Mouse (Mus musculus): Measurements from ENCODE around the gene Jagn1. TPM values are rescaled to one million over a fixed set of nuclear protein-coding genes. Genes with fewer than 3 reads are reported as not detected.

The Jagn1 gene
- polyA plus RNA-seq, 1 experiment from 2014 or later: 76.4 TPM

- TF ChIP-seq CTCF (IDR thresholded peaks at IDR 0.05; ENCODE audit: low read depth): peak; percentile 49; the same call in 1 of the 2 replicates
- Histone ChIP-seq H3K36me3 (ENCODE audit: insufficient read depth) (peaks cover 21% of the 10 kb centered on the region), H3K4me2 (peak overlapping the region; percentile 83), H3K4me1 (ENCODE audit: insufficient read depth) (peaks cover 8% of the 10 kb centered on the region), H3K27me3 (ENCODE audit: insufficient read depth, low read length) (no peaks in the 10 kb centered on the region), H3K9ac (peak overlapping the region; percentile 90), H3K9me3 (ENCODE audit: low read depth, low read length) (no peaks in the 10 kb centered on the region), H3K27ac (ENCODE audit: low read depth) (peak overlapping the region; percentile 43; the same call in 1 of the 2 replicates), H3K4me3 (ENCODE audit: low read depth, low read length) (peak overlapping the region; percentile 99)
- peak; percentile 32 for DNase-seq
- ATAC-seq (ENCODE audit: insufficient read depth): no peak
- 43% methylated on average over 12 of the region's 12 CpGs for WGBS
Measured at GRCm38 (mm10) chr6:113443091-113443490, 722 bp downstream of the Jagn1 start.

GRCm38 (mm10) chr6:113444207-113444965 is 2.0 kb downstream of the Jagn1 start:
- ATAC-seq (ENCODE audit: insufficient read depth) (no peak), DNase-seq (no peak)
- no peaks in the 10 kb centered on the region for H3K9me3 ChIP-seq (ENCODE audit: low read depth, low read length)
- H3K4me1 ChIP-seq (ENCODE audit: insufficient read depth): peaks cover 8% of the 10 kb centered on the region
- no peak for TF ChIP-seq CTCF (IDR thresholded peaks at IDR 0.05; ENCODE audit: low read depth)
- 83% methylated on average over 6 of the region's 8 CpGs for WGBS
- no peak overlapping the region for H3K4me3 ChIP-seq (ENCODE audit: low read depth, low read length)
- peaks cover 31% of the 10 kb centered on the region for H3K36me3 ChIP-seq (ENCODE audit: insufficient read depth)
- H3K27me3 ChIP-seq (ENCODE audit: insufficient read depth, low read length): no peaks in the 10 kb centered on the region
- no peak overlapping the region for H3K4me2 ChIP-seq
- H3K9ac ChIP-seq: no peak overlapping the region
- H3K27ac ChIP-seq (ENCODE audit: low read depth): no peak overlapping the region

GRCm38 (mm10) chr6:113447639-113448038 is 5.3 kb downstream of the Jagn1 start:
- TF ChIP-seq CTCF (IDR thresholded peaks at IDR 0.05; ENCODE audit: low read depth): no peak
- no peak overlapping the region for H3K27ac ChIP-seq (ENCODE audit: low read depth)
- H3K4me1 ChIP-seq (ENCODE audit: insufficient read depth): peaks cover 8% of the 10 kb centered on the region
- no peak overlapping the region for H3K4me3 ChIP-seq (ENCODE audit: low read depth, low read length)
- peaks cover 31% of the 10 kb centered on the region for H3K36me3 ChIP-seq (ENCODE audit: insufficient read depth)
- no peaks in the 10 kb centered on the region for H3K9me3 ChIP-seq (ENCODE audit: low read depth, low read length)
- no peaks in the 10 kb centered on the region for H3K27me3 ChIP-seq (ENCODE audit: insufficient read depth, low read length)
- no peak for DNase-seq
- no peak overlapping the region for H3K4me2 ChIP-seq
- 95% methylated on average over 4 of the region's 4 CpGs for WGBS
- ATAC-seq (ENCODE audit: insufficient read depth): no peak
- H3K9ac ChIP-seq: no peak overlapping the region

- Histone ChIP-seq H3K9me3 (ENCODE audit: low read depth, low read length) (no peaks in the 10 kb centered on the region), H3K4me2 (no peak overlapping the region), H3K4me3 (ENCODE audit: low read depth, low read length) (no peak overlapping the region), H3K9ac (no peak overlapping the region), H3K36me3 (ENCODE audit: insufficient read depth) (peaks cover 22% of the 10 kb centered on the region), H3K27ac (ENCODE audit: low read depth) (no peak overlapping the region), H3K27me3 (ENCODE audit: insufficient read depth, low read length) (no peaks in the 10 kb centered on the region), H3K4me1 (ENCODE audit: insufficient read depth) (no peaks in the 10 kb centered on the region; the same call in 1 of the 2 replicates)
- peak; percentile 71 for DNase-seq
- no peak for TF ChIP-seq CTCF (IDR thresholded peaks at IDR 0.05; ENCODE audit: low read depth)
- 61% methylated on average over 2 of the region's 2 CpGs for WGBS
- ATAC-seq (ENCODE audit: insufficient read depth): peak; percentile 47; the same call in 1 of the 2 replicates
Measured at GRCm38 (mm10) chr6:113451839-113452238, 9.5 kb downstream of the Jagn1 start.

GRCm38 (mm10) chr6:113455007-113455406 is 12.6 kb downstream of the Jagn1 start:
- Histone ChIP-seq H3K9me3 (ENCODE audit: low read depth, low read length) (no peaks in the 10 kb centered on the region), H3K27ac (ENCODE audit: low read depth) (no peak overlapping the region), H3K4me3 (ENCODE audit: low read depth, low read length) (no peak overlapping the region), H3K27me3 (ENCODE audit: insufficient read depth, low read length) (no peaks in the 10 kb centered on the region), H3K36me3 (ENCODE audit: insufficient read depth) (no peaks in the 10 kb centered on the region), H3K4me1 (ENCODE audit: insufficient read depth) (no peaks in the 10 kb centered on the region; the same call in 1 of the 2 replicates), H3K4me2 (no peak overlapping the region), H3K9ac (no peak overlapping the region)
- no peak for DNase-seq
- no peak for TF ChIP-seq CTCF (IDR thresholded peaks at IDR 0.05; ENCODE audit: low read depth)
- WGBS: 57% methylated on average over 5 of the region's 5 CpGs
- ATAC-seq (ENCODE audit: insufficient read depth): no peak

GRCm38 (mm10) chr6:113457952-113458534 is 15.7 kb downstream of the Jagn1 start, which contains the start of gene Il17re:
Il17re (plus strand) TSS chr6:113458484.
- Histone ChIP-seq H3K27me3 (ENCODE audit: insufficient read depth, low read length) (no peaks in the 10 kb centered on the region), H3K4me2 (peak within 1 kb of the TSS; percentile 54), H3K9me3 (ENCODE audit: low read depth, low read length) (no peaks in the 10 kb centered on the region), H3K4me3 (ENCODE audit: low read depth, low read length) (peak within 1 kb of the TSS; percentile 19), H3K36me3 (ENCODE audit: insufficient read depth) (no peaks in the 10 kb centered on the region), H3K27ac (ENCODE audit: low read depth) (0 out of 2 replicates have a peak within 1 kb of the TSS, but pooled peaks have one; percentile 42), H3K9ac (peak within 1 kb of the TSS; percentile 42), H3K4me1 (ENCODE audit: insufficient read depth) (no peaks in the 10 kb centered on the region)
- TF ChIP-seq CTCF (IDR thresholded peaks at IDR 0.05; ENCODE audit: low read depth): no peak
- DNase-seq (no peak), ATAC-seq (ENCODE audit: insufficient read depth) (no peak)
- 47% methylated on average over 10 of the region's 10 CpGs for WGBS

GRCm38 (mm10) chr6:113458635-113459034 is 16.3 kb downstream of the Jagn1 start:
- H3K4me3 ChIP-seq (ENCODE audit: low read depth, low read length): peak overlapping the region; percentile 19
- peak overlapping the region; percentile 54 for H3K4me2 ChIP-seq
- H3K27ac ChIP-seq (ENCODE audit: low read depth): 0 out of 2 replicates have a peak overlapping the region, but pooled peaks have one; percentile 42
- H3K9me3 ChIP-seq (ENCODE audit: low read depth, low read length): no peaks in the 10 kb centered on the region
- no peak for TF ChIP-seq CTCF (IDR thresholded peaks at IDR 0.05; ENCODE audit: low read depth)
- peak; percentile 94 for ATAC-seq (ENCODE audit: insufficient read depth)
- 40% methylated on average over 10 of the region's 10 CpGs for WGBS
- H3K4me1 ChIP-seq (ENCODE audit: insufficient read depth): no peaks in the 10 kb centered on the region
- no peaks in the 10 kb centered on the region for H3K27me3 ChIP-seq (ENCODE audit: insufficient read depth, low read length)
- H3K9ac ChIP-seq: peak overlapping the region; percentile 42
- no peaks in the 10 kb centered on the region for H3K36me3 ChIP-seq (ENCODE audit: insufficient read depth)
- peak; percentile 55 for DNase-seq

Measured in lung, embryonic 14.5 days (tissue).